In genomic region chr3:151465215-151465614, GRCm38 (mm10) we compare ENCODE assay signal across 23 mouse cellular contexts. TPM values are rescaled to one million over a fixed set of nuclear protein-coding genes. Genes with fewer than 3 reads are reported as not detected.
DNase-seq lines count a peak whose midpoint lies in the region; ATAC-seq and TF ChIP-seq lines count a peak whose summit lies in the region.
"Had no signal": no experiment of that assay in that cellular context is flagged by ENCODE, and none has a peak within 500 bp of the region (broad histone marks: within the 10 kb centered on the region; RNA-seq: fewer than 3 reads in every experiment).

No protein-coding gene starts in this region.

- WGBS in forebrain, embryonic 11.5 days, result 54% methylated on average over 4 of the region's 4 CpGs
- 32% methylated on average over 4 of the region's 4 CpGs for WGBS in forebrain, postnatal 0 days
- 22% methylated on average over 4 of the region's 4 CpGs for WGBS in kidney, adult 2 months
- WGBS in heart, embryonic 12.5 days, result 51% methylated on average over 4 of the region's 4 CpGs

- H3K9ac ChIP-seq in forebrain, embryonic 11.5 days (ENCODE audit: low read length), result no peak overlapping the region
- H3K9ac ChIP-seq in forebrain, postnatal 0 days, result no peak overlapping the region
- no peak overlapping the region for H3K9ac ChIP-seq in heart, embryonic 12.5 days
- H3K9ac ChIP-seq: embryonic facial prominence, embryonic 13.5 days; hindbrain, embryonic 14.5 days; intestine, embryonic 15.5 days had no signal

- ATAC-seq in forebrain, embryonic 11.5 days (replicated peaks; ENCODE audit: low FRiP score), result 0 out of 2 replicates have a peak, but pooled peaks have one; percentile 51
- no peak for ATAC-seq in forebrain, postnatal 0 days
- peak; percentile 87 for ATAC-seq in common myeloid progenitor, adult 5-6 weeks (replicated peaks; ENCODE audit: low read depth, poor library complexity, severe bottlenecking)
- ATAC-seq in heart, embryonic 12.5 days (ENCODE audit: insufficient number of reproducible peaks, low FRiP score), result no peak
- ATAC-seq: CD4-positive, CD25-positive, alpha-beta regulatory T cell, adult 4 months; intestine, embryonic 15.5 days had no signal

- H3K4me2 ChIP-seq in forebrain, embryonic 11.5 days (ENCODE audit: low read depth, low read length, severe bottlenecking), result no peak overlapping the region
- H3K4me2 ChIP-seq in forebrain, postnatal 0 days (ENCODE audit: low read depth), result no peak overlapping the region
- no peak overlapping the region for H3K4me2 ChIP-seq in heart, embryonic 12.5 days
- H3K4me2 ChIP-seq: embryonic facial prominence, embryonic 13.5 days; hindbrain, embryonic 14.5 days; intestine, embryonic 15.5 days had no signal

- H3K9me3 ChIP-seq in forebrain, embryonic 11.5 days (ENCODE audit: control insufficient read depth, low read length), result no peaks in the 10 kb centered on the region
- H3K9me3 ChIP-seq in forebrain, postnatal 0 days (ENCODE audit: low read length), result no peaks in the 10 kb centered on the region
- no peaks in the 10 kb centered on the region for H3K9me3 ChIP-seq in heart, embryonic 12.5 days (replicated peaks)
- H3K9me3 ChIP-seq: embryonic facial prominence, embryonic 13.5 days; hindbrain, embryonic 10.5 days; intestine, embryonic 15.5 days had no signal

- no peak for DNase-seq in forebrain, embryonic 11.5 days (ENCODE audit: low spot score)
- DNase-seq in forebrain, postnatal 0 days, result no peak
- peak; percentile 27 for DNase-seq in kidney, adult 2 months
- DNase-seq in kidney, postnatal 36 days, result no peak
- peak; percentile 34 for DNase-seq in Muller cell, postnatal 12 days (ENCODE audit: inconsistent ontology term)
- DNase-seq in T-cell, adult 2 months (ENCODE audit: low spot score), result no peak
- DNase-seq: adrenal gland, adult 2 months; adrenal gland, postnatal 25 days; B cell, adult 2 months; cerebellum, adult 11 months; cerebellum, adult 9-10 months; cerebellum, postnatal 25 days; gastrocnemius, adult 2 months; gastrocnemius, postnatal 25 days; heart, postnatal 14 days had no signal

- TF ChIP-seq POLR2A in kidney, adult 2 months (IDR thresholded peaks at IDR 0.05; ENCODE audit: low read depth, low read length), result no peak

- no peaks in the 10 kb centered on the region for H3K27me3 ChIP-seq in forebrain, embryonic 11.5 days (ENCODE audit: control insufficient read depth, insufficient read depth, low read length)
- H3K27me3 ChIP-seq in forebrain, postnatal 0 days (ENCODE audit: insufficient read depth, low read length), result no peaks in the 10 kb centered on the region
- H3K27me3 ChIP-seq in kidney, adult 2 months (replicated peaks; ENCODE audit: control insufficient read depth, insufficient read depth, low read length), result no peaks in the 10 kb centered on the region
- no peaks in the 10 kb centered on the region for H3K27me3 ChIP-seq in heart, embryonic 12.5 days (replicated peaks)
- H3K27me3 ChIP-seq: embryonic facial prominence, embryonic 13.5 days; intestine, embryonic 15.5 days had no signal

- H3K27ac ChIP-seq in forebrain, embryonic 11.5 days (ENCODE audit: low read depth, low read length), result no peak overlapping the region
- no peak overlapping the region for H3K27ac ChIP-seq in forebrain, postnatal 0 days (ENCODE audit: low read depth, low read length)
- H3K27ac ChIP-seq in kidney, adult 2 months (ENCODE audit: insufficient read depth, low read depth, low read length), result no peak overlapping the region
- H3K27ac ChIP-seq in heart, embryonic 12.5 days (ENCODE audit: poor library complexity, severe bottlenecking), result no peak overlapping the region
- H3K27ac ChIP-seq: embryonic facial prominence, embryonic 13.5 days; gastrocnemius, adult 2 months; hindbrain, embryonic 10.5 days; hindbrain, embryonic 14.5 days; intestine, embryonic 15.5 days had no signal

- H3K36me3 ChIP-seq in forebrain, embryonic 11.5 days (ENCODE audit: control insufficient read depth, insufficient read depth, low read length), result no peaks in the 10 kb centered on the region
- H3K36me3 ChIP-seq in forebrain, postnatal 0 days (ENCODE audit: insufficient read depth), result no peaks in the 10 kb centered on the region
- no peaks in the 10 kb centered on the region for H3K36me3 ChIP-seq in kidney, adult 2 months (ENCODE audit: control insufficient read depth, insufficient read depth, low read length)
- no peaks in the 10 kb centered on the region for H3K36me3 ChIP-seq in heart, embryonic 12.5 days
- H3K36me3 ChIP-seq: embryonic facial prominence, embryonic 13.5 days; G1E; hindbrain, embryonic 10.5 days; intestine, embryonic 15.5 days had no signal

- no peak for TF ChIP-seq CTCF in forebrain, postnatal 0 days (IDR thresholded peaks at IDR 0.05; ENCODE audit: low read depth)
- no peak for TF ChIP-seq CTCF in kidney, adult 2 months (conservative IDR thresholded peaks at IDR 0.05; ENCODE audit: insufficient read depth, insufficient read length, low read depth, low read length)

- no peak overlapping the region for H3K4me3 ChIP-seq in forebrain, embryonic 11.5 days (ENCODE audit: low read depth, low read length)
- no peak overlapping the region for H3K4me3 ChIP-seq in forebrain, postnatal 0 days (ENCODE audit: low read depth, low read length)
- no peak overlapping the region for H3K4me3 ChIP-seq in kidney, adult 2 months (ENCODE audit: insufficient read depth, low read depth, low read length)
- no peak overlapping the region for H3K4me3 ChIP-seq in heart, embryonic 12.5 days
- H3K4me3 ChIP-seq: embryonic facial prominence, embryonic 13.5 days; gastrocnemius, adult 2 months; hindbrain, embryonic 10.5 days; intestine, embryonic 15.5 days had no signal

- H3K4me1 ChIP-seq in forebrain, embryonic 11.5 days (replicated peaks; ENCODE audit: control insufficient read depth, insufficient read depth, low read length), result no peaks in the 10 kb centered on the region
- no peaks in the 10 kb centered on the region for H3K4me1 ChIP-seq in forebrain, postnatal 0 days (ENCODE audit: insufficient read depth)
- H3K4me1 ChIP-seq in kidney, adult 2 months (ENCODE audit: control insufficient read depth, insufficient read depth, low read length), result no peaks in the 10 kb centered on the region; the same call in 1 of the 2 replicates
- no peaks in the 10 kb centered on the region for H3K4me1 ChIP-seq in heart, embryonic 12.5 days (replicated peaks)
- H3K4me1 ChIP-seq: embryonic facial prominence, embryonic 13.5 days; hindbrain, embryonic 10.5 days; intestine, embryonic 15.5 days had no signal

RNA-seq across cellular contexts. Expression of gene Adgrl4, which starts 27.5 kb away (rescaled TPM):
- polyA plus RNA-seq in forebrain, embryonic 11.5 days (2014; fragmentation: Nextera tagmentation; extraction: Ambion mirVana), result 7.0 and 7.3 TPM in 2 replicates
- total RNA-seq in forebrain, postnatal 0 days (2014; rRNA removed), result 17.2 and 31.7 TPM in 2 replicates
- polyA plus RNA-seq in forebrain, postnatal 0 days (2015; fragmentation: Nextera tagmentation; extraction: Ambion mirVana), result 9.7 and 11.9 TPM in 2 replicates
- polyA plus RNA-seq in kidney, adult 2 months (2012; rRNA removed), result 27.1 and 35.1 TPM in 2 replicates
- 395 and 418 TPM in 2 replicates for total RNA-seq in common myeloid progenitor, adult 5-6 weeks (2017)
- 8.9 and 10.9 TPM in 2 replicates for polyA plus RNA-seq in heart, embryonic 12.5 days (2016; fragmentation: Nextera tagmentation; extraction: Ambion mirVana)
- polyA plus RNA-seq: CD4-positive, CD25-positive, alpha-beta regulatory T cell, adult 4 months; G1E had no signal

Comparison
In these comparisons a context has a peak if more than half of its experiments do, and no peak if none do; other contexts are left out.
1. ATAC-seq: peak in forebrain, embryonic 11.5 days (single experiment) and common myeloid progenitor, adult 5-6 weeks (single experiment); none in forebrain, postnatal 0 days (single experiment) and heart, embryonic 12.5 days (single experiment).
2. DNase-seq: peak in kidney, adult 2 months (single experiment) and Muller cell, postnatal 12 days (single experiment); none in forebrain, embryonic 11.5 days (single experiment), forebrain, postnatal 0 days (single experiment), kidney, postnatal 36 days (0 of 2) and T-cell, adult 2 months (single experiment).